Mouse (Mus musculus) macrophage (primary cell): ENCODE measurements at regions not wholly inside any gene's neighbourhood (a gene's known extent, or its start where the extent isn't known, plus 50 kb on each side); places are given as distances from the start of the nearest gene placed in this dataset.

Source experiments
- H3K27ac ChIP-seq: fragments of 350-480 bp; formaldehyde crosslinking; 2 replicates; pipeline ENCODE4 v1.9.0; 2021
- H3K36me3 ChIP-seq: fragments of 350-480 bp; formaldehyde crosslinking; 2 replicates; pipeline ENCODE4 v1.9.0; 2021; ENCODE audit errors: inconsistent target
- H3K4me3 ChIP-seq: fragments of 350-480 bp; formaldehyde crosslinking; 2 replicates; pipeline ENCODE4 v1.9.0; 2021; ENCODE audit errors: inconsistent target
- H3K79me2 ChIP-seq: fragments of 350-480 bp; formaldehyde crosslinking; 2 replicates; pipeline ENCODE4 v1.9.0; 2021; ENCODE audit errors: inconsistent target
- WGBS: methylation state at CpG from one replicate; pipeline ENCODE4 v1.1.7; 2026; ENCODE audit warnings: inconsistent platforms; ENCODE audit not compliant: missing documents; 5-methylcytosine and 5-hydroxymethylcytosine counted together

DNA sequence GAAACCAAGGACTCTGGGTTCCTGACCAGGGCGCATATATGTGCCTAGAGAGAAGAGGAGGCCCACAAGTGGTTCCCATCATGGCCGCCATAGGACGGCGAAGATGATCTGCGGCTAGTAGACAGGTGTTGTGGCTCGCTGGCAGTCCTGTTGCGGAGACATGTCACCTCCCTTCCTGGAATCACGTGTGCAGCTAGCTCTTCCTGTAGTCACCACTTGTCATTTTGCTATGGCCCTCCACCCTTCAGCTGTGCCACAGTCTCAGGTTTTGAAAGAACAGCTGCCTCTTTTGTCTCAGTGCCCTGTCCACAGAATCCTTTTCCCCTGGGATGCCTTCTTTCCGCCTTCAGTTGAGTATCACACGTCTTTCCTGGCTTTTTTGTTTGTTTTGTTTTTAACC, 97.1 kb downstream of the Gas1 start:
- Histone ChIP-seq H3K79me2 (no peaks in the 10 kb centered on the region), H3K27ac (no peak overlapping the region), H3K36me3 (no peaks in the 10 kb centered on the region), H3K4me3 (no peak overlapping the region)
- 86% methylated on average over 8 of the region's 10 CpGs for WGBS

DNA sequence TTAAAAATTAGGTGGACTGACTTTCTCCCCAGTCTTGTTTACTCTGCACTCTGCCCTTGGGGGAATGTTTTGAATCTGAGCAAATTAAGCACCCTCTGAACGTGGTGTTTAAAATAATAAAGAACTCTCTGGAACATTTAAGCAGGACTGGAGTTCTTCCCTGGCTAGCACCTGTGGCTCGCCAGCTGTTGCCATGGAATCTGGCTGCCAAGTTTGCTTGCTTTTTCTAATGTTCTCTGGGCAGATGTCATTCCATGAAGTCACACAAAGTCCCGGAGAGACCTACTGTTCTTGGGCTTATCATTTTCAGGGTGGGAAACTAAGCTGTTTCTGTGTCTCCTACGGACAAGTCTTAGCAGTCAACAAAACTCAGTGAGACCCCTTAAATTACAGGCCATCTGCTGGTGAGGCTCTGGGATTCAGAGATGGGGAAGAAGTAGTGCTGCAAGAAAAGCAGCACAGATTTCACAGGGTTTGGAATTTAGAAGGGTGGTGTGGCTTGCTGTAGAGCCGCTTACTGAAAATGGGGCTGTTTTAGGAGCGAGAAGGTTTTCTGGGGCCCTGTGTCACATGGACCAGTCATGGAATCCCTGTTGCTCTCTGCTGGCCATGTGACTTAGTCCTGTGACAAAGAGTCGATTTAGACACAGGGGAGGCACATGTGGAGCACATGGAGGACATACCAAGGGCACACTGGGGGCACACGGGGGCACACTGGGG, 98.7 kb downstream of the Gas1 start:
- H3K27ac ChIP-seq = no peak overlapping the region
- WGBS = 90% methylated on average over 8 of the region's 8 CpGs
- no peaks in the 10 kb centered on the region for H3K36me3 ChIP-seq
- H3K79me2 ChIP-seq = no peaks in the 10 kb centered on the region
- no peak overlapping the region for H3K4me3 ChIP-seq

DNA sequence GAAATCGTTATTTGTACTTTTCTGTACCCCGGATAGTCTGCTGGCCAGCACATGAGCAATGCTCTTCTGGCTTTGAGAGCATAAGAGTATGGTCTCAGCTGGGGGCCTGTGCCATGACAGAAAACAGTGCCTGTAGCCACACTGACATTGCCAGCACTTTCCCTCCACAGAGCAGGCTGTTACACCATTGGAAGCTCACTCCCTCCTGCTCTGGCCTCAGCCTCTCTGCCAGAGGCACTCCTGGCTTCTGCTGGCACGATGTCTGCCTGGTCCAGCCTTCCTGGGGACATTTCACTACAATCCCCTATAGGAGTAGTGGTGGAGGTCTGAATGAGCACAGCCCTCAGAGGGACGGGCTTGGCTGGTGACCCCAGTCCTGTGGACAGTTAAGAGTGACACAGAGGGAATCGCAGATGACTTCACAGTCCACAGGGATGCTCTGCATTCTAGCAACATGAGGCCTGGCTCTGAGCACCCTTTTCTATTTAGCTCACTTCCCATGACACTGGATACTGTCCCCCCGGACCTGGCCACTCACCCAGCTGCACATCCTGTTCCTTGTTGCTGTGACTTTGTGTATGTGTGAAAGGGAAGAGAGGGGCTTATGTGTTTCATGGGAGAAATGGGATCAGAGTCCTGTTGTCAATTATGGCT, 100.9 kb downstream of the Gas1 start:
- no peak overlapping the region for H3K27ac ChIP-seq
- H3K79me2 ChIP-seq = no peaks in the 10 kb centered on the region
- H3K4me3 ChIP-seq = no peak overlapping the region
- WGBS = 76% methylated on average over 5 of the region's 6 CpGs
- H3K36me3 ChIP-seq = no peaks in the 10 kb centered on the region

DNA sequence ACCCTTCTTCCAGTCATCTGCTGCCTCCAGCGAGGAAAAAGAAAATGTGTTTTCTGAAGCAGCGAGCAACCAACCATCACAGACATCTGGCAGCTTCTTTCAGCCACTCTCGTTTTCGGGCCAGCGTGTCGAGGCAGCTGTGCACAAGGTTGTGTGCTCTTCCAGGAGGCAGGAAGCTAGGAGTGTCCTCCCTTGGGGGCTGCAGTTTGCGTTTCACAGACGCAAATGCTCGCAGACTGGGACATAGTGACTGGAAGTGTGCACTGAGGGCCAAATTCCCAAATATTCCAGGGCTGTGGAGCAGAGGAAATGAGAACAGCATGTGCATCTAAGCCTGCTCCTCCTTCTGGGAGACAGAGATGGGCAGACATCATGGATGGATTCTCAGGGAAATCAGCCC, 105.6 kb downstream of the Gas1 start:
- no peaks in the 10 kb centered on the region for H3K36me3 ChIP-seq
- H3K27ac ChIP-seq = no peak overlapping the region
- 81% methylated on average over 4 of the region's 9 CpGs for WGBS
- H3K4me3 ChIP-seq = no peak overlapping the region
- no peaks in the 10 kb centered on the region for H3K79me2 ChIP-seq

DNA sequence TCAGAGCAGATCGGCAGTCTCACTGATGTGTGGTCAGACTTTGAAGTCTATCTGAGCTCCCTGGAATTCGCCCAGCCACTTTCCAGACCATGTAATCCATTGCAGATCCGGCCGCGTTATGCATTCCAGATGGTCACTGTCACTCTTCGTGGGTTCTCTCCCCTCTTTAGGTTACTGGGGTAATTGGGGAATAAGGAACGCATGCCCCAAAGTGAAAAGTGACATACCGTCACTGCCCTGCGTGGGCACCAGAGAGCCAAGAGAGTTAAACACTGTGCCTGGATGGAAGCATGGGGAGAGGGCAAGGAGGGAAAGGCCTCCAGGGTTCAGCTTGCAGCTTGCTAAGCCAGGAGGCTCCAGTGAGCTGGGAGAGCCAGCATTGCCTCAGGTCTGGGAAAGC, 108.0 kb downstream of the Gas1 start:
- Histone ChIP-seq H3K36me3 (no peaks in the 10 kb centered on the region), H3K79me2 (no peaks in the 10 kb centered on the region), H3K4me3 (no peak overlapping the region), H3K27ac (no peak overlapping the region)
- 71% methylated on average over 9 of the region's 9 CpGs for WGBS

DNA sequence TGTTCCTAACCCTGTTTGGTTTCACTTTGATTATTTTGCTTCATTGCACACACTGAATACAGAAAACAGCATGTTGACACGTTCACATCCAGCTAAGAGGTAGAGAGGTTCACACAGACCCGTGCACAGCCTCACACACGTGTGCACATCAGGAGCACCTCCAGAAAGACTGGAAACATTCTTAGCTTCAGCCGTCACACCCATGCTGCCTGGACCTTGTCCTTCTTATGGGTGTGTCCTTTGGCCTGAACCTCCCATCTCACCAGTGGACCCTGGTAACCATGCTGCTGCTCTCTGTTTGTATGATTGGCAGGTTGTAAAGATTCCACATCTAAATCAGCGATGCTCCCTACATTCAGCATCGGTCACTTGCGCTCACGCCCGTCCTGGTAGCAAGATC, 109.8 kb downstream of the Gas1 start:
- H3K27ac ChIP-seq = no peak overlapping the region

DNA sequence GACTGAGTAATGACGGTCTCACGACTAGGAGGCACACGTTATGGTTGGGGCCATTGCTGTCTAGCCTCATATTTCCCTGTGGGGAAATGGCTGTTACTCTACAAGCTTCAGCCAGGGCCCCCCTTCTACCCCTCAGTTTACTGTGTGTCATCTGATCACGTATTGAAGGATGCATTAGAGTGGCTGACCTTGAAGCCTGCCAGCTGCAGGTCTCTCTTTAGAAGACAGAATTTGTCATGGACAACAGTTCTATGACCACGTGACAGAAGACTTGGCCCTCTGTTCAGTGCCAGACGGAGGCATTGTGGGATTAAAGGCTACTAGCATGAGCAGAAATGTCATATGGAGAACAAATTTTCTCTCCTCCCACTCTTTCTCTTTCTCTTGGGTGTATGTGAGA, 115.6 kb downstream of the Gas1 start:
- Histone ChIP-seq H3K4me3 (no peak overlapping the region), H3K27ac (no peak overlapping the region), H3K79me2 (no peaks in the 10 kb centered on the region), H3K36me3 (no peaks in the 10 kb centered on the region)
- 87% methylated on average over 6 of the region's 6 CpGs for WGBS

More for the DNA sequence above, 109.8 kb downstream of the Gas1 start:
- Histone ChIP-seq H3K4me3 (no peak overlapping the region), H3K79me2 (no peaks in the 10 kb centered on the region), H3K36me3 (no peaks in the 10 kb centered on the region)
- 92% methylated on average over 7 of the region's 9 CpGs for WGBS

DNA sequence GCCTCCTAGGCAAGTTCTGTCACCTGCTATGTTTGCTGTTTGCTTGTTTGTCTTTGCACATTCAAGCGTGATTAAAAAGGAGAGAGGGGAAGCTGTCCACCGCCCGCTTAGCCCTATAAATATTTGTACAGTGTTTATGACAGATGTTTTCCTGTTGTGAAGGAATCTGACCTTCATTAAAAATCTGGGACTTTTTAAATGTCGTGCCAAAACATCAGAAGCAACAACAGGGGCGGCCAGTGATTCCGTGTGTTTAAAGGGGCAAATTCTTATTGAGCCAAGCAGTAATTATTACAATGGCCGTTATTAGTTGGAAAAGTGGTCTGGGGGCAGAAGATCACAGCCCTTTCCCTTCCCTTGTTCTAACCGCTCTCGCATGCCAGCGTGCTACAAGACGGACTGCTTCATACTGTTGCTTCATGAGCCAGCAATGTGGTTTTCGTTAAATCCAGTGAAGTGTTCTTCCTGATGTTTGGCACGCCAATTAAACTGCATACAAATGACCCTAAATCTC, 119.3 kb downstream of the Gas1 start:
- Histone ChIP-seq H3K79me2 (no peaks in the 10 kb centered on the region), H3K36me3 (no peaks in the 10 kb centered on the region), H3K27ac (no peak overlapping the region), H3K4me3 (no peak overlapping the region)
- 83% methylated on average over 13 of the region's 13 CpGs for WGBS

DNA sequence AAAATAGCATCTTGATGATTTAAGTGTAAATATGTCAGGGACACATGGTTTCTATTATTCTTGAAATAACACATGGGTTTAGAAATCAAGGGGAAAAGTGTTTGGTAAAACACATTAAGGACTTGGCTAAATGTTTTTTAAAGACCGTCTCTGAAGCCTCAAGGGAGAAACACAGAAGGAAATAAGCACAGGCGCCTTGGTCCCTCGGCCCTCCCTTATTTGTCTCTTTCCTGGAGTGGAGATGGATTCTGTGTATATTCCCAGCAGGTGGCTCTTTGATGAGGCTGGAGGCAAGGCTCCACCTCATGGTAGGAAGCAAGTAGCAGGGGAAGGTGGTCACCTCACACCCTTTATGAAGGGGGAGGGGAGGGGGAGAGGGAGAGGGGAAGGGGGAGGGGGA, 122.6 kb downstream of the Gas1 start:
- Histone ChIP-seq H3K4me3 (no peak overlapping the region), H3K36me3 (no peaks in the 10 kb centered on the region), H3K79me2 (no peaks in the 10 kb centered on the region), H3K27ac (no peak overlapping the region)
- 73% methylated on average over 3 of the region's 3 CpGs for WGBS

DNA sequence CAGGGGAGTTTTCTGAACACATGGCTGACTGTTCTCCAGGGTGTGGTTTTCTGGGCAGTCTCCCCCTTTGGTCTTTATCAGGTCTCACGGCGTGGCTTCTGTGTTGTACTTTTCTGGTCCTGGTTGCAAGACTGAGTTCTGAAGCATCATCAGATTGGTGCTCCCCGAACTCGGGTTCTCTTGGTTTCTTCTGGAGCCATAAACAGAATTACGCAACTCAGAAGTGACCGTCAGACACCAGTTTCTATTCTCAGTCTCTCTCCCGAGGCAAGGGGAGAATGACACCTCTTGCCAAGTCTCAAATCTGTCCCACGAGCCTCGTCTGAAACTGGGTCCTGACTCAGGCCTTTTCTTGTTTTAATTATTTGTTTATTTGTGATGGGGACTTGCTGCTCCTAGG, 123.1 kb downstream of the Gas1 start:
- H3K36me3 ChIP-seq = no peaks in the 10 kb centered on the region
- H3K4me3 ChIP-seq = no peak overlapping the region
- H3K27ac ChIP-seq = no peak overlapping the region
- H3K79me2 ChIP-seq = no peaks in the 10 kb centered on the region
- WGBS = 68% methylated on average over 9 of the region's 9 CpGs

DNA sequence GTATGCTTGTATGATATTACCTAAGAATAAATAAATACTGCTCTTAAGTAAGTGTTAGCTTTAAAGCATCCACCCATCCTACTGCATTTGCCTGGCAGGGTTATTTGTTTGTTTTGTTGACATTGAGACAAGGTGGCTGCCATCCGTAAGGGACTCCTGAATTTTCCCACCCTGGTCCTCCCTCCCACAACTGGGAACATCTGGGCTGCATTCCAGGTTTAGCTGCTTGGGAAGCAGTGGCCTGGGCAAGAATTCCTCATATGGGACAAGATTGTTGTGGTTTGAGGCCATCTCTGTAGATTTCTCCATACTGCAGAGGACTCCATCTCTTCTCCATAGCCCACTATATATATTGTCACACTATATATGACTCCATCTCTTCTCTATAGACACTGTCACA, 125.3 kb downstream of the Gas1 start:
- no peak overlapping the region for H3K27ac ChIP-seq
- WGBS = 75% methylated on average over 1 of the region's 1 CpGs

DNA sequence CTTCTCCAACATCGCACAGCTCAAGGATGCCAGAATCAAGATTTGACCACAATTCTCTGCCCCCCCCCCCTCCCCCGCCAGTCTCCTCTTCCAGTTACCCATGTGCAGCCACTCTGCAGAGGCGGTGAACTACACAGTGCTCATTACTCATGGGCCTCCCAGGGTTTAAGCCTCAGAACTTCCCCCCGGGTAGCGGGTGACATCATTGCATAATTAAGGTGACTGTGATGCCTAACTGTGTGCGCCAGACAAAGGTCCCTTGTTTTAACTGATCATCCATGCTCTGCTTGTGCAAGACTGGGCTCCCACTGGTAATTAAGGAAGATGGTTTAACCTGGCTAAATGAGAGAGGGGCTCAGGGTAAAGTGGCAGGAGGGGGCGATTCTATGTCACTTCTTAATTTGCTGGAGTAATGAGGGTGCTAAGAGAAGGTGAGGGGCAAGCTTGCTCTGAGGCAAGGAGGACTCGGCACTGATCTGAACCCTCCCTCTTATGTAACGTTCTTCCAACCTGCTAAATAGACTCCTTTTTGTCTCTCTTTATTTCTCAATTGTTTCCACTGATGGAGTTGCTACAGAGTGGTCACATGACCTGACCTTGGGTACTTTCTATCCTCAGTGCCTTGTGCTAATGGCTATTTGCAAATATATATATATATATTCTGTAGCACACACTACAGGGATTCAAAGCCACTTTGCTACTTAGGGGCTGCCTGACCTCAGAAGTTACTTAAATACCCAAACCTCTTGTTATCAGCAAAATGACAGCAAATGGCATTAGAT, 126.2 kb downstream of the Gas1 start:
- 65% methylated on average over 9 of the region's 9 CpGs for WGBS
- Histone ChIP-seq H3K4me3 (no peak overlapping the region), H3K36me3 (no peaks in the 10 kb centered on the region), H3K27ac (no peak overlapping the region), H3K79me2 (no peaks in the 10 kb centered on the region)

More for the DNA sequence above, 125.3 kb downstream of the Gas1 start:
- Histone ChIP-seq H3K4me3 (no peak overlapping the region), H3K36me3 (no peaks in the 10 kb centered on the region), H3K79me2 (no peaks in the 10 kb centered on the region)

DNA sequence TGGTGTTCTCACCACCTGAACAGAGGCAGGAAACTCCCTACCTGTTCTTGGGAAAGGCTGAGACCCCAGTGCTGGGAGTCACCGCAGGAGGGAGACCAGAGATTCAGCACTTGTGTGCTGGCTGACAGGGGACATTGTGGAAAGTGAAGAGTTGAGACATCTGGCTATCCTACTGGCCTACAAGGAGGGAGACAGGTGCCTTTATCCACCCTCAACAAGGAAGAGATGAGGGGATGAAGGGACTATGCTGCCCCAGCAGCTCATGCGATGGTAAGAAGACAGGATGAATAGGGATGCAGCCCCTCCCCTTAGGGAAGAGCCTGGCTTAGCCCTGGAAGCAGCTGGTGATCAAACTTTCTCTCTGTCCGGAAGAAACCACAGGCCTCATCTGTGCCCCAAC, 127.5 kb downstream of the Gas1 start:
- Histone ChIP-seq H3K27ac (no peak overlapping the region), H3K36me3 (no peaks in the 10 kb centered on the region), H3K4me3 (no peak overlapping the region), H3K79me2 (no peaks in the 10 kb centered on the region)
- WGBS = 87% methylated on average over 3 of the region's 3 CpGs

DNA sequence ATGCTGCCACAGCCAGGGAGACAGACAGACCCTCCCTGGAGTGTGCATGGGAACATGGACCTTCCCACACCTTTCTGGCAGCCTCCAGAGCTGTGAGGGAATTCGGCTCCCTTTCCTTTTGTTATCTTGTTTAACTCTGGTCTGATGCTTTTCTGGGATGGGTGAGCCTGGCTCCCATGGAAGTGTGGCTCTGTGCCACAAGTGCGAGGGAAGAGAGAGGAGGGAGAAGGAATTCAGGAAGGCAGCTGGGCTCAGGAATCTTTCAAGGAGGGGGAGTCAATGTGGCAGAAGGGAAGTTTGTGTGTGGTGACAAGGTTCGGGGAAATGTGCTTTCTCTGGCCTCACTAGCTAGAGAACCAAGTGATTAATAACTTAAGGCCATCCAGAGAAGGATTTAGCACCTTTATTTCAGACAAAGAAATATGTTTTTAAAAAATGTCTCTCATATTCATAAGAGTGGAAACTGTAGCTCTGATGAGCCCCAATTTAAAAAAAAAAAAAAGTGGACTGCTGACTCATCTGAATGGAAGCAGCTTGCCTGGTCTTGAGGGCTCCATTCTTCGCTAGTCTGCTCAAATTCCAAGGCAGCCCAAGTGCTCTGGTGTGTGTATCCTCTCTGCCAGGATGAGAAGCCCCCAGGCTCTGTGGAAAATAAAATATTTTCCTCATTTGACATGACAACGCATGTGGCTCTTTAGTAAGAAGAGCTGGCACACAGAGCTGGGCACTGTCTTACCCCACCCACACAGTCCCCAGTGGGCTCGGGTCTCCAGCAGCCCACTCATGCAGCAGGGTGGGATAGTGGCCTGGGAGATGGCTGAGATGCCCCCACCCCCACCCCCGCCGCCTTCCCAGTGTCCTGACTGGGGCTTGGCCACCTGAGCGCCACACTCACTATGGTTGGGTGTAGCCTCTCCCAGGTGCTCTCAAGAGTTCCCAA, 129.1 kb downstream of the Gas1 start:
- Histone ChIP-seq H3K27ac (no peak overlapping the region), H3K79me2 (no peaks in the 10 kb centered on the region), H3K36me3 (no peaks in the 10 kb centered on the region), H3K4me3 (no peak overlapping the region)
- 77% methylated on average over 9 of the region's 9 CpGs for WGBS
